Mouse (Mus musculus) megakaryocyte, embryonic 14.5 days (primary cell): ENCODE results near the gene Mrpl48. TPM values are rescaled to one million over a fixed set of nuclear protein-coding genes. Genes with fewer than 3 reads are reported as not detected.
A peak's percentile ranks its signal among the peaks of the same experiment; 100 is the strongest.

Source experiments
- H3K27me3 ChIP-seq: replicated peaks from 2 replicates; pipeline ENCODE3; 2012; ENCODE audit warnings: inconsistent platforms
- H3K36me3 ChIP-seq: replicated peaks from 2 replicates; pipeline ENCODE3; 2012; ENCODE audit warnings: low read length, inconsistent platforms, mixed read lengths
- H3K4me1 ChIP-seq: 2 replicates; pipeline ENCODE4 v1.6.1; 2012; ENCODE audit warnings: inconsistent platforms
- H3K4me3 ChIP-seq: replicated peaks from 2 replicates; pipeline ENCODE3; 2012; ENCODE audit warnings: moderate library complexity, mild to moderate bottlenecking, inconsistent platforms
- H3K9me3 ChIP-seq: 2 replicates; pipeline ENCODE4 v1.6.1; 2012; ENCODE audit warnings: inconsistent platforms
- FLI1 ChIP-seq: IDR thresholded peaks from 2 replicates; pipeline ENCODE4 v1.6.1; 2012; ENCODE audit warnings: low read length, inconsistent platforms, mixed read lengths
- GATA1 ChIP-seq: IDR thresholded peaks from 3 replicates; pipeline ENCODE4 v1.6.1; 2012; ENCODE audit warnings: mixed read lengths, low read length, inconsistent platforms, borderline replicate concordance
- polyA plus RNA-seq: library from polyadenylated mRNA; stranded (reverse); fragments of >175 nt; gene quantifications from 2 replicates; pipeline ENCODE4 v1.2.3, GENCODE M21; 2012; ENCODE audit warnings: low replicate concordance; ENCODE audit not compliant: insufficient read depth

The Mrpl48 gene
- polyA plus RNA-seq, result 6.0 TPM in 1 of 2 replicates, not detected in the other

- TF ChIP-seq GATA1 (no peak), FLI1 (no peak)
Measured at GRCm38 (mm10) chr7:100608130-100608741, at the start of gene Mrpl48. Gene Mrpl48 (minus strand): TSS chr7:100608301.

GRCm38 (mm10) chr7:100656739-100657138 is 48.6 kb upstream of the Mrpl48 start:
- Histone ChIP-seq H3K27me3 (peaks cover 19% of the 10 kb centered on the region), H3K4me1 (peaks cover 20% of the 10 kb centered on the region), H3K4me3 (no peak overlapping the region), H3K9me3 (no peaks in the 10 kb centered on the region), H3K36me3 (no peaks in the 10 kb centered on the region)
- TF ChIP-seq FLI1 (no peak), GATA1 (no peak)

More at GRCm38 (mm10) chr7:100608130-100608741, at the start of gene Mrpl48:
- H3K4me1 ChIP-seq, result peaks cover 32% of the 10 kb centered on the region
- no peaks in the 10 kb centered on the region for H3K36me3 ChIP-seq
- H3K27me3 ChIP-seq, result no peaks in the 10 kb centered on the region
- peak within 1 kb of the TSS; percentile 94 for H3K4me3 ChIP-seq
- H3K9me3 ChIP-seq, result no peaks in the 10 kb centered on the region

GRCm38 (mm10) chr7:100654441-100654840 is 46.3 kb upstream of the Mrpl48 start:
- H3K9me3 ChIP-seq, result no peaks in the 10 kb centered on the region

DNA sequence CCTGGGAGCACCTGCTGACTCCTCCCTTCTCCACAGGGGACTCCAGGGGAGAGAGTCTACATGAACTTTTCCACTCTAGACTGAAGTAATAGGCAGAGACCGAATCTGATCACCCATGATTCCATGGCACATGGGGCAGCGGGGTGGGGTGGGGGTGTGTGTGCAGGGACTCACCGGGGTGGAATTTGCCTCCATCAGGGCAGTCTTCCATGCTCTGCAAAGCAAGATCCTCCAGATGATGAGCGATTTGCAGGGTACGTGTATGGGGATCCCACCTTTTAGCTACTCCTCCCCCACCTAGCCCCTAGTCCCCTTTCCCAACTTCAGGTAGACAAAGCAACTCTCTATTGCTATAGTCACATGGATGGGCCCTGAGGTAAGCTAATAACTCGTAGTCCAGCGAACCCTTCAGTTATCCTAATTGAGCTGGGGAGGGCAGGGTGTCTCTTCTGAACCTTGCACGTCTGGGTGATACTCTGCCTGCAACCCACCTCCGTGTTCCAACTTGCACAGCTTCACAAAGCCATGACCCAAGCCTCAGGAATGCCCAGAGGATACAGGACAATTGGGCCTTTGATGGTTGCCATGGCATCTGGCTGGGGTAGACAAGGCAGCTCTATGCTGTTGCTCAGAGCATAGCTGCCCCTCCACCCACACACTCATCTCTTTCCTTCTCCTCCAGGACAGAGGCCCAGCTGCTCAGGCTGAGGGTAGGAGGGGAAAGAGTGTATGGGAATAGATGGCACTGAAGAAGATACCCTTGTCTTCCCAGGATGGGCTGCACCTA is 45.6 kb upstream of the Mrpl48 start:
- Histone ChIP-seq H3K4me1 (peaks cover 27% of the 10 kb centered on the region), H3K4me3 (no peak overlapping the region), H3K9me3 (no peaks in the 10 kb centered on the region), H3K36me3 (peaks cover 19% of the 10 kb centered on the region), H3K27me3 (peaks cover 11% of the 10 kb centered on the region)
- TF ChIP-seq GATA1 (no peak), FLI1 (no peak)

More at GRCm38 (mm10) chr7:100654441-100654840, 46.3 kb upstream of the Mrpl48 start:
- Histone ChIP-seq H3K4me3 (no peak overlapping the region), H3K27me3 (peaks cover 13% of the 10 kb centered on the region), H3K4me1 (peaks cover 29% of the 10 kb centered on the region), H3K36me3 (peaks cover 11% of the 10 kb centered on the region)
- no peak for TF ChIP-seq GATA1

DNA sequence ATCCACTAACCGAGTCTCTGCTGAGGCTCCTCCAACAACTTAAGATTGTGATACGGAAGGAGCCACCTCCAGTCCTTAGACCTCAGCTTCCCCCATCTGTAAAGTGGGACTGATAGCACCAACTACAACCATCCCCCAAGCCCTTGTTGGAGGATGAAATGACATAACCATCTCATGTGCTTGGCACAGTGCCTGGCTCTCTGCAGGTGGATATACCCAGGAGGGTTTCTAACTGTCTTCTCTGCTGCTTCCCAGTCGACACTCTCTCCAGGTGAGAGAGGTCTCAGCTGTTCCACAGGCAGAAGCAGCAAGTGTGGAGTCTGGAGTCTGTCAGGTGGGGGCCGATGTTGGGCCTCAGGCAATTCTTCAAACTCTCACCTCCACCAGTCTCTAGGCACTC is 42.9 kb upstream of the Mrpl48 start:
- Histone ChIP-seq H3K4me3 (no peak overlapping the region), H3K9me3 (no peaks in the 10 kb centered on the region), H3K27me3 (peaks cover 7% of the 10 kb centered on the region), H3K4me1 (peaks cover 41% of the 10 kb centered on the region), H3K36me3 (peaks cover 46% of the 10 kb centered on the region)
- no peak for TF ChIP-seq GATA1
- no peak for TF ChIP-seq FLI1

DNA sequence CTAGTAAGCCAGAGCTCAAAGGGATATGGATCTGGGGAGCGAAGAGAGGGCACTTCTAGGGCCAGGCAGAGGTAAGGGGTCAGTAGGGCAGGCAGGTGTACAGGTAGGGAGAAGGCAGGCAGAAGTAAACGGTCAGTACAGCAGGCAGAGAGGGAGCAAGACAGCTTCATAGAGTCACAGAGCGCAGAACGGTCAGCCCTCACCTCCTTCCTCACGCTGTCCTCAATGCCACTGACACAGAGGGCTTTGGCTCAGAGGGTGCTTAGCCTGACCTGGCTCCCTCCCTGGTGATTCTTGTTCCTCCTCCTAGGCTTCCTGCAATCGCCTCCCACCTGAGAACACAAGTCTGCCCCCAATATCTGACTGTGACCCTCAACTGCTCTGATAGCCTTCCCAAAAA is 42.3 kb upstream of the Mrpl48 start:
- TF ChIP-seq GATA1 (no peak), FLI1 (no peak)
- peaks cover 41% of the 10 kb centered on the region for H3K4me1 ChIP-seq
- peaks cover 52% of the 10 kb centered on the region for H3K36me3 ChIP-seq
- H3K4me3 ChIP-seq, result peak overlapping the region; percentile 51
- peaks cover 7% of the 10 kb centered on the region for H3K27me3 ChIP-seq
- H3K9me3 ChIP-seq, result no peaks in the 10 kb centered on the region

DNA sequence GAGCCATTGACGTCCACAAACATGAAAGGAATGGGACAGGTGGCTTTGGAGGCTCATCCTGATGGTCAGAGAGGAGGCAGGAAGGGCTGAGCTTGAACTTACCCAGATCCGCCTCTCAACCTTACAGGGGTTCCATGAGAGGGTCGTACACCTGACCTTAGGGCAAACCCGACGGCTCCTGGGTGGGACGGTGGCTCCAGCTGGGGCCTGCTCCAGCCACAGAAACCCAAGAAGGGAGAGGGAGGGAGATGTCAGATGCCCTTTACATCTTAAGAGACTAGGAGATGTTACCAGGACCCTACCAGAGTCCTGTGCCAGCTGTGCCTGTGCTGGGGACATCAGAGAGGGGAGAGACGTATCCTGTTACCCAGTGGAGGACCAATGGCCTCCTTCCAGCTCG is 41.7 kb upstream of the Mrpl48 start:
- Histone ChIP-seq H3K4me3 (no peak overlapping the region), H3K36me3 (peaks cover 57% of the 10 kb centered on the region), H3K4me1 (peaks cover 43% of the 10 kb centered on the region), H3K9me3 (no peaks in the 10 kb centered on the region), H3K27me3 (peaks cover 7% of the 10 kb centered on the region)
- TF ChIP-seq GATA1 (no peak), FLI1 (no peak)

DNA sequence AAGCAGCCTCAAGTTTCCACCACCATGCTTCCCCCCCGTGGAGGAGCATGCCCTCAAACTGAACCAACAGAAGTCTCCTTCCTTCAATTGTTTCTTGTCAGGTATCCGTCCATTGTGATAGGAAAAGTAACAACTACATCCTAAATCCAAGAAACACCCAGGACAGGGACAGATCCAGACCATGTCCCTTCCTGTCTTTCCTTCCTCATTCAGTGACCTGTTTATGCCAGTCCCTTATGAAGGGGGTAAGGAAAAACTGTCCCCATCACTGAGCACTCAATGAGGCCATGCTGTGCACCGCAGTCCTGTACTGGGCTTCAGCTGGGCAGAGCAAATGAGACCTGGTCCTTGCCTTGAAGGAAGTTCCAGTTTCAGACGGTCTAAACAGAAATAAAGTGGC is 41.0 kb upstream of the Mrpl48 start:
- Histone ChIP-seq H3K9me3 (no peaks in the 10 kb centered on the region), H3K4me3 (no peak overlapping the region), H3K36me3 (peaks cover 65% of the 10 kb centered on the region), H3K27me3 (peaks cover 4% of the 10 kb centered on the region), H3K4me1 (peaks cover 43% of the 10 kb centered on the region)
- TF ChIP-seq FLI1 (no peak), GATA1 (no peak)

- Histone ChIP-seq H3K36me3 (peaks cover 91% of the 10 kb centered on the region), H3K27me3 (no peaks in the 10 kb centered on the region), H3K4me3 (no peak overlapping the region), H3K9me3 (no peaks in the 10 kb centered on the region), H3K4me1 (peaks cover 34% of the 10 kb centered on the region)
- no peak for TF ChIP-seq GATA1
- no peak for TF ChIP-seq FLI1
Measured at GRCm38 (mm10) chr7:100645147-100645546, 37.0 kb upstream of the Mrpl48 start.

GRCm38 (mm10) chr7:100642413-100642812 is 34.3 kb upstream of the Mrpl48 start:
- no peak overlapping the region for H3K4me3 ChIP-seq
- TF ChIP-seq GATA1 (no peak), FLI1 (no peak)
- H3K36me3 ChIP-seq, result peaks cover 84% of the 10 kb centered on the region
- H3K9me3 ChIP-seq, result no peaks in the 10 kb centered on the region
- H3K4me1 ChIP-seq, result peaks cover 24% of the 10 kb centered on the region
- no peaks in the 10 kb centered on the region for H3K27me3 ChIP-seq
